Mouse (Mus musculus) left cerebral cortex, adult 18-20 months (tissue): ENCODE measurements around the gene Aurka. TPM values are rescaled to one million over a fixed set of nuclear protein-coding genes. Genes with fewer than 3 reads are reported as not detected.
A peak's percentile ranks its signal among the peaks of the same experiment; 100 is the strongest.

Experiments used
- DNase-seq, 2 experiments: peaks; one replicate each; pipeline ENCODE4 v3.0.0; 2021 to 2022; ENCODE audit warnings: low spot score in 2 of 2, mixed read lengths in 1 of 2
- long read RNA-seq, 2 experiments: library from polyadenylated mRNA; stranded (forward); transcript quantifications; one replicate each; pipeline ENCODE4 v2.0.0; 2021
- total RNA-seq, 2 experiments: library from RNA; stranded (reverse); gene quantifications; 2 replicates each; pipeline ENCODE4 v1.2.3; 2021

Aurka gene
- 1 to 10 TPM in 1 of 2 experiments, under 1 TPM in 1; 0.70 to 1.0 TPM for total RNA-seq
- long read RNA-seq, experiment 1, partial matches to known transcripts: 0 of 1 reads
- long read RNA-seq, experiment 1, other reads (novel, unspliced or antisense): 0 of 1 reads
- long read RNA-seq, experiment 2: 0 reads

GRCm38 (mm10) chr2:172370411-172371223, at the start of gene Aurka, which contains the start of gene Cstf1:
TSS of gene Aurka (minus strand) at chr2:172370535.
TSS of gene Cstf1 (plus strand) at chr2:172370681.
- peak; percentile 91 to 96 for DNase-seq

- DNase-seq: no peak
Measured at GRCm38 (mm10) chr2:172418208-172418607, 47.9 kb upstream of the Aurka start.

GRCm38 (mm10) chr2:172416876-172417275, 46.5 kb upstream of the Aurka start:
- DNase-seq: no peak

- DNase-seq: no peak
Measured at GRCm38 (mm10) chr2:172416218-172416617, 45.9 kb upstream of the Aurka start.

GRCm38 (mm10) chr2:172413894-172414293, 43.6 kb upstream of the Aurka start:
- no peak for DNase-seq

GRCm38 (mm10) chr2:172413273-172413672, 42.9 kb upstream of the Aurka start:
- DNase-seq: no peak

GRCm38 (mm10) chr2:172412454-172412853, 42.1 kb upstream of the Aurka start:
- no peak for DNase-seq

GRCm38 (mm10) chr2:172411091-172411490, 40.8 kb upstream of the Aurka start:
- DNase-seq: no peak

- DNase-seq: no peak
Measured at GRCm38 (mm10) chr2:172410686-172411085, 40.4 kb upstream of the Aurka start.

GRCm38 (mm10) chr2:172407499-172407898, 37.2 kb upstream of the Aurka start:
- DNase-seq: no peak

- no peak for DNase-seq
Measured at GRCm38 (mm10) chr2:172406173-172406572, 35.8 kb upstream of the Aurka start.

GRCm38 (mm10) chr2:172405011-172405410, 34.7 kb upstream of the Aurka start:
- no peak for DNase-seq

- no peak for DNase-seq
Measured at GRCm38 (mm10) chr2:172404239-172404638, 33.9 kb upstream of the Aurka start.

- DNase-seq: no peak
Measured at GRCm38 (mm10) chr2:172401116-172401825, 30.9 kb upstream of the Aurka start.

GRCm38 (mm10) chr2:172399901-172400300, 29.6 kb upstream of the Aurka start:
- no peak for DNase-seq

GRCm38 (mm10) chr2:172395961-172396360, 25.6 kb upstream of the Aurka start:
- no peak for DNase-seq

- DNase-seq: no peak
Measured at GRCm38 (mm10) chr2:172394671-172395070, 24.3 kb upstream of the Aurka start.

- no peak for DNase-seq
Measured at GRCm38 (mm10) chr2:172394052-172394392, 23.7 kb upstream of the Aurka start.

- no peak for DNase-seq
Measured at GRCm38 (mm10) chr2:172393391-172394051, 23.2 kb upstream of the Aurka start, which contains the start of gene Cass4. TSS of gene Cass4 (plus strand) at chr2:172393794.

GRCm38 (mm10) chr2:172392041-172392521, 21.7 kb upstream of the Aurka start:
- DNase-seq: peak; percentile 54 to 67

GRCm38 (mm10) chr2:172390341-172390740, 20.0 kb upstream of the Aurka start:
- no peak for DNase-seq
